Mouse (Mus musculus) spleen, adult 12 weeks (tissue): Measurements from ENCODE around the gene Chst11.

ENCODE experiments used
- DNase-seq: peaks from one replicate; pipeline ENCODE4 v3.0.0; 2022; ENCODE audit warnings: low spot score

Chst11 gene

DNA sequence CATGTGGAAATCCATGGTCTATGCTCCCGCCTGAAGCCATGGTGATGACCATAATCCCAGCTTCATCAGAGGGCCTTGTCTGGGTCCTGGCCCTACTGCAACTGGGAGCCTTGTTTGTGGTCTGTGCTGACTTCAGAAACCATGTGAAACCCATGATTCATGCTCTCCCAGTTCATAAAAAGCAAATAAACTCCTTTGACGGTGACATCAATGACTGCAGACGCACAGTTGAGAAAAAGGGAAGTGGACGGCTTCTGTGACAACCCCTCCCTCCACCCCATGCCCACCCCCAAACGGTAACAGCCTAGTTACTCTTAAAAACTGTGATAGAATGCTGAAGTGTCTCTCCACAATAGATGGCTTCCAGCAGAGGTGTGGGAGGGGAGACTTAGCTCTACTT lies 230.3 kb downstream of the Chst11 start:
- DNase-seq, result no peak

DNA sequence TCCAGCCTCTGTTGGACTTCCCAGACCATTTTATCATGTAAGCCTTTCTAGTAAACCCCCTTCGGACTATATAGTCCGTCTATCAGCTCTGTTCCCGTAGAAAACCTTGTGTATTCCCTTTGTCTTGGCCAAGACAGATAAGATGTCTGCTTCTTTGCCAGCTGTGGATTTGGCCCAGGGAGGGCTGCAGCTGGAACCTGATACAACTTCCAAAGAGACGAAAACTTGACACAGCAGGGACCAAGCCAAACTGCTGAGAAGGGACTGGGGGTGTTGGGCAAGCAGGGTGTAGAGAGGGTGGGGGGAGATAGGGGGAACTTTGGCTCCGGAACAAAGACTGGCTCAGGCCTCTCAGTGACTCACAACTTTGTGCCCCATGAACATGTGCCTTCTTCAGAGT lies 232.0 kb downstream of the Chst11 start:
- no peak for DNase-seq

GRCm38 (mm10) chr10:83218778-83219177 lies 233.5 kb downstream of the Chst11 start:
- DNase-seq, result no peak

- DNase-seq, result peak; percentile 9
Observed at GRCm38 (mm10) chr10:83219729-83220128, 234.4 kb downstream of the Chst11 start.

- no peak for DNase-seq
Observed at GRCm38 (mm10) chr10:83220217-83220616, 234.9 kb downstream of the Chst11 start.

GRCm38 (mm10) chr10:83220847-83221246 lies 235.5 kb downstream of the Chst11 start:
- no peak for DNase-seq

DNA sequence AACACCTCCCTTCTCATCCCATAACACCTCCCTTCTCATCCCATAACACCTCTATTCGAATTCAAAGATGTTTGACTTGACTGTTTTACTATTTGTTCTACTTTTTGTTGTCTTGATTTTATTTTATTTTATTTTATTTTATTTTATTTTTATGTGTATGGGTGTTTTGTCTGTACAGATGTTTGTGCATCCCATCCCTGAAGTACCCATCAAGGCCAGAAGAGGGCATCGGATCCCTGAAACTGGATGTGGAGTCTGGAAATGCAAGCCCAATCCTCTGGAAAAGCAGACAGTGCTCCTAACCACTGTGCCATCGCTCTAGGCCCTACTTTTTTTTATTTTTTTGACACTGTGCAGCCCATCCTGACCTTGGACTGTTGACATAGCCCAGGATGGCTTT lies 239.7 kb downstream of the Chst11 start:
- no peak for DNase-seq

GRCm38 (mm10) chr10:83228626-83229025 lies 243.3 kb downstream of the Chst11 start:
- no peak for DNase-seq

- no peak for DNase-seq
Observed at GRCm38 (mm10) chr10:83233967-83234366, 248.7 kb downstream of the Chst11 start.

DNA sequence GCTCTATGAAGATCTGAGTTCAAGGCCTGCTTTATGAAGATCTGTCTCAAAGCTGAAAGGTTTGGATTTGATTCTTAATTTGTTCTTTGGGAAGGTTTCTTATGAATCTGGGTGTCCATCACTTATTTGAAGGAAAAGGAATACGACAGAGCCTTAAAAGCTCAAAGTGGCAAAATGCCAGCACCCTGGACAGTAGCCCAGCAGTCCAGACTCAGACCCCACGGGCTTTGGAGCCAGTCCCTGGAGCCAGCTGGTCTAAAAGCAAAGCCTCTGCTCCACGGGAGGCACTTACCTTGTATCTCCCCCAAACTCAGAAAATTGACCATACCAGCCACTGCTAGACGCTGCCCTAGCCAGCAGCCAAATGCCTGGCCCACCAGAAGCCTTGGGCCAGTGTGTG lies 249.1 kb downstream of the Chst11 start:
- no peak for DNase-seq

DNA sequence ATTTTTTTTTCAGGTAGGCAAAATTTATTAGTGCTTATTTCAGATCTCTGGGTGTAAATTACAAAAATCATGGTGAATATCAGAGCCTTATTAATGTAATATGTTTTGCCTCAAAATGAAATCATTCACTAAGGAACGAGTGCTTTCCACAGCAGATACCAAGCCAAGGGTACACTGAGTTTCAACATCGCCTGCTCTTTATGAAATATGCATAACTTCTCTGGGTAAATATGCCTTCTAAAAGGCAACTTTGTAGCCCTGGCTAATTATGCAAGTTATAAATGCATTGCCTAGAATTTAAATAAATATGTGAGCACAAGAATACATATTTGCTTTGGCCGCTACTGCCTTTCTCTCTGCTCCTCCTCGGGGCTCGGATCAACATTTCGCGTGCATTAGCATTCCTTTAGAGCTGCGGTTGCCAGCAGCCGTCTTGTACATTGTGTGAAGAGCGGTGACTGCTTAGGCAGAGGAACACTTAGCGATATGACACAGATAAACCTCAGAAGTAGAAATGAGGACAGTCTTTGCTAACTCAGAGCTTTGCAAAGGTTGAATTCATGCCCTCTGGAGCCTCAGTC lies 256.9 kb downstream of the Chst11 start:
- no peak for DNase-seq

- no peak for DNase-seq
Observed at GRCm38 (mm10) chr10:83244131-83244530, 258.8 kb downstream of the Chst11 start.
